Mouse (Mus musculus) layer of hippocampus, postnatal 36 days (tissue): Measurements from ENCODE around the gene Gzmc. TPM values are rescaled to one million over a fixed set of nuclear protein-coding genes. Genes with fewer than 3 reads are reported as not detected.
"Not testable (repeated sequence)": the region's sequence is repeated elsewhere in the genome, so short reads cannot be mapped to it uniquely, and the experiment has no call there.

Experiments
- DNase-seq, 2 experiments: peaks; one replicate each; pipeline ENCODE4 v3.0.0; 2022
- total RNA-seq, 2 experiments: library from RNA; stranded (reverse); gene quantifications; 2 replicates each; pipeline ENCODE4 v1.2.3; 2021

Gzmc gene
- not detected for total RNA-seq

- no peak for DNase-seq
These were observed at the start of gene Gzmc for GRCm38 (mm10) chr14:56234556-56234955. Gene Gzmc, minus strand, starts transcription at chr14:56234656.

GRCm38 (mm10) chr14:56283816-56284215 is 49.4 kb upstream of the Gzmc start:
- DNase-seq: no peak

- DNase-seq: no peak
These were observed 46.6 kb upstream of the Gzmc start for GRCm38 (mm10) chr14:56281090-56281489.

GRCm38 (mm10) chr14:56278691-56279090 is 44.2 kb upstream of the Gzmc start:
- DNase-seq: not testable (repeated sequence)

GRCm38 (mm10) chr14:56276096-56276495 is 41.6 kb upstream of the Gzmc start:
- DNase-seq: not testable (repeated sequence)

- DNase-seq: no peak
These were observed 31.7 kb upstream of the Gzmc start for GRCm38 (mm10) chr14:56266109-56266508.

GRCm38 (mm10) chr14:56262153-56262552 is 27.7 kb upstream of the Gzmc start, which contains the start of gene Gzmb:
Gene Gzmb, minus strand, starts transcription at chr14:56262260.
- DNase-seq: no peak

- no peak for DNase-seq
These were observed 6.0 kb upstream of the Gzmc start for GRCm38 (mm10) chr14:56240409-56240808.

GRCm38 (mm10) chr14:56211317-56211716 is 23.1 kb downstream of the Gzmc start, which contains the start of gene Gzmf:
Gene Gzmf, minus strand, starts transcription at chr14:56211417.
- DNase-seq: no peak

GRCm38 (mm10) chr14:56205613-56206012 is 28.8 kb downstream of the Gzmc start:
- DNase-seq: no peak

GRCm38 (mm10) chr14:56205021-56205420 is 29.4 kb downstream of the Gzmc start:
- peak in 1 of 2 experiments; percentile 7 for DNase-seq

GRCm38 (mm10) chr14:56203975-56204374 is 30.5 kb downstream of the Gzmc start:
- DNase-seq: peak; percentile 45 to 67

GRCm38 (mm10) chr14:56186946-56187345 is 47.5 kb downstream of the Gzmc start:
- no peak for DNase-seq

GRCm38 (mm10) chr14:56186521-56186920 is 47.9 kb downstream of the Gzmc start:
- no peak for DNase-seq

Other genes with a start within 250 kb of the Gzmc start
- gene Mcpt1, start 216.7 kb downstream of the Gzmc start, total RNA-seq: not detected
- gene Mcpt9, start 204.2 kb downstream of the Gzmc start, total RNA-seq: not detected
- gene Mcpt2, start 192.6 kb downstream of the Gzmc start, total RNA-seq: not detected
- gene Mcpt4, start 172.3 kb downstream of the Gzmc start, total RNA-seq: under 1 TPM in 1 of 2 experiments, not detected in 1; 0.35 TPM
- gene Mcpt8, start 149.4 kb downstream of the Gzmc start, total RNA-seq: not detected
- gene Ctsg, start 132.1 kb downstream of the Gzmc start, total RNA-seq: not detected
- gene Gzme, start 114.0 kb downstream of the Gzmc start, total RNA-seq: not detected
- gene Gzmd, start 102.0 kb downstream of the Gzmc start, total RNA-seq: not detected
- not detected for gene Gzmg, start 75.1 kb downstream of the Gzmc start, total RNA-seq
- not detected for gene Gzmn, start 60.1 kb downstream of the Gzmc start, total RNA-seq
- gene Gzmf, start 23.2 kb downstream of the Gzmc start, total RNA-seq: not detected
- not detected for gene Gzmb, start 27.6 kb upstream of the Gzmc start, total RNA-seq
- not detected for gene Atp12a, start 130.4 kb upstream of the Gzmc start, total RNA-seq
- under 1 TPM; 0.72 to 0.94 TPM for gene Rnf17, start 167.9 kb upstream of the Gzmc start, total RNA-seq